Mouse (Mus musculus): Measurements from ENCODE around the gene Mcee.

Mcee gene

GRCm38 (mm10) chr7:64373830-64374562, 18.4 kb upstream of the Mcee start, which contains the start of gene Fan1:
Gene Fan1 (minus strand): TSS chr7:64374095.
- peak; percentile 45; the same call in 1 of the 2 replicates for TF ChIP-seq GATA4 (IDR thresholded peaks at IDR 0.05; ENCODE audit: insufficient replicate concordance, low read length)

GRCm38 (mm10) chr7:64391479-64391878, 928 bp upstream of the Mcee start:
- no peak for TF ChIP-seq GATA4 (IDR thresholded peaks at IDR 0.05; ENCODE audit: insufficient replicate concordance, low read length)

- no peak for TF ChIP-seq GATA4 (IDR thresholded peaks at IDR 0.05; ENCODE audit: insufficient replicate concordance, low read length)
Observed at GRCm38 (mm10) chr7:64392819-64393151, 378 bp downstream of the Mcee start.

- TF ChIP-seq GATA4 (IDR thresholded peaks at IDR 0.05; ENCODE audit: insufficient replicate concordance, low read length): no peak
Observed at GRCm38 (mm10) chr7:64400725-64401124, 8.3 kb downstream of the Mcee start.

- TF ChIP-seq GATA4 (IDR thresholded peaks at IDR 0.05; ENCODE audit: insufficient replicate concordance, low read length): no peak
Observed at GRCm38 (mm10) chr7:64402452-64402851, 10.0 kb downstream of the Mcee start.

GRCm38 (mm10) chr7:64403989-64404388, 11.6 kb downstream of the Mcee start:
- TF ChIP-seq GATA4 (IDR thresholded peaks at IDR 0.05; ENCODE audit: insufficient replicate concordance, low read length): no peak

- no peak for TF ChIP-seq GATA4 (IDR thresholded peaks at IDR 0.05; ENCODE audit: insufficient replicate concordance, low read length)
Observed at GRCm38 (mm10) chr7:64424861-64425260, 32.5 kb downstream of the Mcee start.

- TF ChIP-seq GATA4 (IDR thresholded peaks at IDR 0.05; ENCODE audit: insufficient replicate concordance, low read length): no peak
Observed at GRCm38 (mm10) chr7:64439595-64440518, 47.5 kb downstream of the Mcee start.

- no peak for TF ChIP-seq GATA4 (IDR thresholded peaks at IDR 0.05; ENCODE audit: insufficient replicate concordance, low read length)
Observed at GRCm38 (mm10) chr7:64440519-64440918, 48.1 kb downstream of the Mcee start.

GRCm38 (mm10) chr7:64450631-64451030, 58.2 kb downstream of the Mcee start:
- no peak for TF ChIP-seq GATA4 (IDR thresholded peaks at IDR 0.05; ENCODE audit: insufficient replicate concordance, low read length)

GRCm38 (mm10) chr7:64451441-64451840, 59.0 kb downstream of the Mcee start:
- no peak for TF ChIP-seq GATA4 (IDR thresholded peaks at IDR 0.05; ENCODE audit: insufficient replicate concordance, low read length)

- no peak for TF ChIP-seq GATA4 (IDR thresholded peaks at IDR 0.05; ENCODE audit: insufficient replicate concordance, low read length)
Observed at GRCm38 (mm10) chr7:64451861-64452382, 59.5 kb downstream of the Mcee start.

- no peak for TF ChIP-seq GATA4 (IDR thresholded peaks at IDR 0.05; ENCODE audit: insufficient replicate concordance, low read length)
Observed at GRCm38 (mm10) chr7:64452471-64453222, 60.2 kb downstream of the Mcee start.

- TF ChIP-seq GATA4 (IDR thresholded peaks at IDR 0.05; ENCODE audit: insufficient replicate concordance, low read length): no peak
Observed at GRCm38 (mm10) chr7:64456176-64456575, 63.8 kb downstream of the Mcee start.

GRCm38 (mm10) chr7:64456676-64457075, 64.3 kb downstream of the Mcee start:
- no peak for TF ChIP-seq GATA4 (IDR thresholded peaks at IDR 0.05; ENCODE audit: insufficient replicate concordance, low read length)

Data from liver, adult (tissue).